Mouse (Mus musculus) midbrain, embryonic 11.5 days (tissue): ENCODE results near the gene Zfyve28. TPM values are rescaled to one million over a fixed set of nuclear protein-coding genes. Genes with fewer than 3 reads are reported as not detected.
A peak's percentile ranks its signal among the peaks of the same experiment; 100 is the strongest.

ENCODE experiments used
- ATAC-seq: fragments of 200-750 bp; cut with Nextera tagmentation; 2 replicates; pipeline ENCODE4 v1.8.0; 2017; ENCODE audit warnings: moderate TSS enrichment, moderate library complexity; ENCODE audit not compliant: low FRiP score
- DNase-seq: peaks from one replicate; pipeline ENCODE4 v3.0.0; 2015; ENCODE audit warnings: low spot score; ENCODE audit errors: missing footprints
- H3K27ac ChIP-seq: fragments of 300-500 bp; sonication (generic); 2 replicates; pipeline ENCODE4 v1.5.1; 2014; ENCODE audit warnings: low read depth, low read length
- H3K27me3 ChIP-seq: fragments of 300-500 bp; sonication (generic); 2 replicates; pipeline ENCODE4 v1.6.1; 2014; ENCODE audit warnings: mild to moderate bottlenecking, low read length, moderate library complexity, mixed read lengths; ENCODE audit not compliant: control insufficient read depth, insufficient read depth
- H3K36me3 ChIP-seq: fragments of 300-500 bp; sonication (generic); 2 replicates; pipeline ENCODE4 v1.6.1; 2014; ENCODE audit warnings: mild to moderate bottlenecking, low read length, moderate library complexity, mixed read lengths; ENCODE audit not compliant: control insufficient read depth, insufficient read depth
- H3K4me1 ChIP-seq: fragments of 300-500 bp; sonication (generic); 2 replicates; pipeline ENCODE4 v1.6.1; 2014; ENCODE audit warnings: low read length; ENCODE audit not compliant: control insufficient read depth, insufficient read depth
- H3K4me2 ChIP-seq: fragments of 300-500 bp; sonication (generic); 2 replicates; pipeline ENCODE4 v1.6.1; 2014; ENCODE audit warnings: mild to moderate bottlenecking, moderate library complexity
- H3K4me3 ChIP-seq: fragments of 300-500 bp; sonication (generic); 2 replicates; pipeline ENCODE4 v1.5.1; 2014; ENCODE audit warnings: low read depth, low read length
- H3K9ac ChIP-seq: fragments of 300-500 bp; sonication (generic); 2 replicates; pipeline ENCODE4 v1.6.1; 2014; ENCODE audit warnings: low read length
- H3K9me3 ChIP-seq: fragments of 300-500 bp; sonication (generic); 2 replicates; pipeline ENCODE4 v1.6.1; 2016; ENCODE audit warnings: low read length; ENCODE audit not compliant: control insufficient read depth
- WGBS: fragments of 180-500 bp; shearing (Covaris S2); extraction: QIAGEN DNeasy Blood & Tissue Kit; methylation state at CpG from one replicate; pipeline ENCODE4 v1.1.7; 2014; 5-methylcytosine and 5-hydroxymethylcytosine counted together
- polyA plus RNA-seq: library from polyadenylated mRNA; unstranded; fragments of >200 nt; fragmentation: Nextera tagmentation; extraction: Ambion mirVana; gene quantifications from 2 replicates; pipeline ENCODE4 v1.2.1, GENCODE M21; 2014

Zfyve28 gene
- 0.75 and 1.0 TPM in 2 replicates for polyA plus RNA-seq

GRCm38 (mm10) chr5:34288154-34288716 lies at the start of gene Zfyve28, which contains the start of gene Cfap99:
Gene Zfyve28 (minus strand): TSS chr5:34288449.
Gene Cfap99 (plus strand): TSS chr5:34288600.
- H3K36me3 ChIP-seq = no peaks in the 10 kb centered on the region
- peak within 1 kb of the TSS; percentile 66 for H3K4me3 ChIP-seq
- ATAC-seq (peak; percentile 98), DNase-seq (peak; percentile 98)
- peaks cover 12% of the 10 kb centered on the region; the same call in 1 of the 2 replicates for H3K4me1 ChIP-seq
- no peaks in the 10 kb centered on the region for H3K9me3 ChIP-seq
- WGBS = under 1% methylated on average over 75 of the region's 83 CpGs
- H3K27me3 ChIP-seq = peaks cover 27% of the 10 kb centered on the region
- no peak within 1 kb of the TSS for H3K27ac ChIP-seq
- peak within 1 kb of the TSS; percentile 54 for H3K9ac ChIP-seq
- peak within 1 kb of the TSS; percentile 93 for H3K4me2 ChIP-seq

DNA sequence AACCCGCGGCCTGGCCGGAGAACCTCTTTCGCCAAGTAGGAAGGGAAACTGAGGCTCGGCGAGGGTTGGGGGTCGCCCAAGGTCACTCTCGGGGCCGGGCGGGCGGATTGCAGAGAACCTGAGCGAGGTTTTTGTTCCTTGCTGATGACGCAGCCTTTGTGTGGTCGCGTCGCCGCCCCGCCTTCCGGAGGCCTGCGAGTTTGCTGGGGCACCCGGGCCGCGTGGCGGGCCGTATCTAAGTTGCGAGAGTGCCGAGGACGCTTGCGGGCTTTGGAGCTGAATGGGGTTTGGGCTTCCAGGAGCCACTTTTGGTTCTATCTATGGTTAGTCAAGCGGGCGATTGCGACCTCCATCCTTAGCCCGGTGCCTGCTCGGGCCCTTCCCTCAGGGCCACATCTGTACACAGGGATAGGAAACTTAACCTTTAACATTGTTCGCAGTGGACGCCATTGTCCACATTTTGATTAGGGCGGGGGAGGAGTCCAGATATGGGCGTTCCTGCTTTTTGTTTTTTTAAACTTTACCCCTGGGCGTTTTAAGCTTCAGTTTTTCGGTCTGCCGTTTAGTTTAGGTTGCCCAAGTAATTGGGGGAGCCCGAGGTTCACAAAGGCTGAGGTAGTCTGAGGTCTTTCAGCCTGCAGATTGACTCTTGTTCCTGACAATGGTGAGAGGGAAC lies 48.7 kb upstream of the Zfyve28 start:
- peak overlapping the region; percentile 87 for H3K27ac ChIP-seq
- H3K4me3 ChIP-seq = peak overlapping the region; percentile 86
- H3K36me3 ChIP-seq = no peaks in the 10 kb centered on the region
- WGBS = under 1% methylated on average over 42 of the region's 42 CpGs
- H3K9ac ChIP-seq = peak overlapping the region; percentile 94
- DNase-seq (peak; percentile 96), ATAC-seq (peak; percentile 56)
- peaks cover 14% of the 10 kb centered on the region for H3K4me1 ChIP-seq
- H3K9me3 ChIP-seq = no peaks in the 10 kb centered on the region
- H3K27me3 ChIP-seq = no peaks in the 10 kb centered on the region
- peak overlapping the region; percentile 95 for H3K4me2 ChIP-seq

DNA sequence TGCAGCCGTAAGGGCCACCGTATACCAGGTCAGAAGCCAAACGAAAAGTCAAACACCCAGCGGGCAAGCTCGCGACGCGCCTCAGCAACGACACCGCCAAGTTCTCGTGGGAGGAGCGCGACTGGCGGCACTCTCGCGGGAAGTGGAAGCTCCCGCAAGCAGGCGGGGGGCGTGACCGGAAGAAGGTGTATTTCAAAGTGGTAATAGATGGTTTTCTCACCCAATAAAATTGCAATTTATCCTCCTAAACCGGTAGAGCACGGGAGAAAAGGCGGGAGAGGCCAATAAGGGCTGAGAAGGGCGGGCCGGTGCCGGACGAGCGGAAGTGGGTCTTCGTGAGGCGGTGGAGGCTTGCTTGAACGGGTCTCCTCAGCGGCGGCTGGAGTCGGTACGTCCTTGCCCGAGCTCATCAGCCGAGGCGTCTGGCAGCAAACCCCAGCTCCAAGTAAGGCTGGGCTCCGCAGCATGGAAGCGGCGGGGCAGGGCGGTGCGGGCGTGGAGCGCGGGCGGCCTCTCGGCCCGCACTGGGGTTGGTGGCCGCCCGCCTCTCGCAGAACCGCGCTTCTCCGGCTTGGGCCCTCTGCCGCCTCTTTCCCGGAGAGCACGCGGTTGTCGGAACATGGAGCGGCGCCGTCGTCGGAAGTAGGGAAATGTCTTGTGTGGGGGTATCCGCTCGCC lies 48.0 kb upstream of the Zfyve28 start, which contains the start of gene Rnf4:
TSS of gene Rnf4 (plus strand) at position 193 of the 678 bp plus-strand sequence.
- peak within 1 kb of the TSS; percentile 87 for H3K27ac ChIP-seq
- H3K4me1 ChIP-seq = peaks cover 14% of the 10 kb centered on the region
- peak; percentile 96 for ATAC-seq
- peak; percentile 98 for DNase-seq
- no peaks in the 10 kb centered on the region for H3K27me3 ChIP-seq
- peak within 1 kb of the TSS; percentile 97 for H3K9ac ChIP-seq
- under 1% methylated on average over 66 of the region's 67 CpGs for WGBS
- H3K4me2 ChIP-seq = peak within 1 kb of the TSS; percentile 95
- H3K9me3 ChIP-seq = no peaks in the 10 kb centered on the region
- H3K36me3 ChIP-seq = no peaks in the 10 kb centered on the region
- H3K4me3 ChIP-seq = peak within 1 kb of the TSS; percentile 86

GRCm38 (mm10) chr5:34335539-34336096 lies 47.4 kb upstream of the Zfyve28 start:
- DNase-seq (no peak), ATAC-seq (no peak; the same call in 1 of the 2 replicates)
- peak overlapping the region; percentile 88 for H3K4me2 ChIP-seq
- H3K9ac ChIP-seq = peak overlapping the region; percentile 97
- H3K36me3 ChIP-seq = no peaks in the 10 kb centered on the region
- peak overlapping the region; percentile 72 for H3K27ac ChIP-seq
- no peaks in the 10 kb centered on the region for H3K9me3 ChIP-seq
- H3K4me1 ChIP-seq = peaks cover 14% of the 10 kb centered on the region
- no peaks in the 10 kb centered on the region for H3K27me3 ChIP-seq
- H3K4me3 ChIP-seq = peak overlapping the region; percentile 86
- WGBS = 3% methylated on average over 21 of the region's 21 CpGs

GRCm38 (mm10) chr5:34334081-34334480 lies 45.8 kb upstream of the Zfyve28 start:
- H3K9ac ChIP-seq = no peak overlapping the region
- no peak for DNase-seq
- H3K27ac ChIP-seq = no peak overlapping the region
- no peak overlapping the region for H3K4me2 ChIP-seq
- H3K9me3 ChIP-seq = no peaks in the 10 kb centered on the region
- no peak overlapping the region for H3K4me3 ChIP-seq
- no peak for ATAC-seq
- WGBS = 87% methylated on average over 1 of the region's 1 CpGs
- H3K27me3 ChIP-seq = no peaks in the 10 kb centered on the region
- no peaks in the 10 kb centered on the region for H3K36me3 ChIP-seq
- peaks cover 14% of the 10 kb centered on the region for H3K4me1 ChIP-seq

DNA sequence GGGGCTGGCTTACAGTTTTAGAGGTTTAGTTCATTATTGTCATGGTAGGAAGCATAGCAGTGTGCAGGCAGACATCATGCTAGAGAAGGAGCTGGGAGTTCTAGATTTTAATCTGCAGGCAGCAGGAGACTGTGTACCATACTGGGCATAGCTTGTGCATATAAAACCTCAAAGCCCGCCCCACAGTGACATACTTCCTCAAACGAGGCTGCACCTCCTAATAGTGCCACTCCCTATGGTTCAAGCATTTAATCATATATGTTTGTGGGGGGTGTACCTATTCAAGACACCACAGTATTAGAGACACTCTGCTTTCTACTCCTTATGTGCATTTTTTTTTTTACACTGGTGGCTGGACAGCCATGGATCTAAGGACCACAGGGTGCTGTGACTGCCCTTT lies 41.9 kb upstream of the Zfyve28 start:
- no peak overlapping the region for H3K4me3 ChIP-seq
- no peaks in the 10 kb centered on the region for H3K9me3 ChIP-seq
- H3K4me2 ChIP-seq = no peak overlapping the region
- DNase-seq = no peak
- no peaks in the 10 kb centered on the region for H3K27me3 ChIP-seq
- peaks cover 8% of the 10 kb centered on the region for H3K4me1 ChIP-seq
- no peak overlapping the region for H3K9ac ChIP-seq
- 87% methylated on average over 2 of the region's 2 CpGs for WGBS
- H3K27ac ChIP-seq = no peak overlapping the region
- no peak for ATAC-seq
- H3K36me3 ChIP-seq = no peaks in the 10 kb centered on the region

DNA sequence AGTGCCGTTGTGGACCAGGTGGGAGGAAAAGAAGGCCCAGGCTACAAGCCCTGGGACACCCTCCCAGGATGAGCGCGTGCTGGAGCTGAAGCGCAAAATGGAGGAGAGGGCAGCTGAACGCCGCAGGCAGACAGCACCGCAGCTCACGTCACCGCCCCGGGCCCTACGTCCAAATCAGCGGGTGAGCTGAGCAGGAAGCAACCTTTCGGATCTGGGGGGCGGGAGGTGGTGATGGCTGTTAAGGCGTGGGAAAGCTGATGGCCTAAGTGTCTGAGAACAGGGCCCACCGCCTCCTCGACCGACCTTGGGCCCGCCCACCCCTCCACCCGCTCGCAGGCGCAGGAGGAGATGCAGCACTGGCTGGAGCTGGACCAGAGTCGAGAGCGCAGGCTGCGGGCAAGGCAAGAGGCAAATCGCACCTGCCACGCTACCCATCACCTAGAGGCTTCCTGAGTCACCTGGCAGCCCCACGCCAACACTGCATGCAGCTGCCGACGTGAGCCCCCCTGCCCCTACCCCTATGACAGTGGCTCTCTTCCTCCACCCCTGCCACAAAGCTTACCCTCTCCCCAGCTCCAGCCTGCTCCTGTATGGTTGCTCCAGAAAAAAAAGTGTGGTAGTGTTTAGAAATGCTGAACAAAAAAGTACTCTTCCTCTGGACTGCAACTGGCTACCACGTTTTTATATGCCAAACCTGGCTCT lies 38.8 kb upstream of the Zfyve28 start:
- Histone ChIP-seq H3K9ac (peak overlapping the region; percentile 67), H3K36me3 (no peaks in the 10 kb centered on the region), H3K27me3 (no peaks in the 10 kb centered on the region), H3K4me2 (peak overlapping the region; percentile 46), H3K9me3 (no peaks in the 10 kb centered on the region), H3K27ac (no peak overlapping the region), H3K4me3 (peak overlapping the region; percentile 23), H3K4me1 (peaks cover 7% of the 10 kb centered on the region)
- ATAC-seq (peak; percentile 63), DNase-seq (peak; percentile 91)
- 15% methylated on average over 31 of the region's 31 CpGs for WGBS

DNA sequence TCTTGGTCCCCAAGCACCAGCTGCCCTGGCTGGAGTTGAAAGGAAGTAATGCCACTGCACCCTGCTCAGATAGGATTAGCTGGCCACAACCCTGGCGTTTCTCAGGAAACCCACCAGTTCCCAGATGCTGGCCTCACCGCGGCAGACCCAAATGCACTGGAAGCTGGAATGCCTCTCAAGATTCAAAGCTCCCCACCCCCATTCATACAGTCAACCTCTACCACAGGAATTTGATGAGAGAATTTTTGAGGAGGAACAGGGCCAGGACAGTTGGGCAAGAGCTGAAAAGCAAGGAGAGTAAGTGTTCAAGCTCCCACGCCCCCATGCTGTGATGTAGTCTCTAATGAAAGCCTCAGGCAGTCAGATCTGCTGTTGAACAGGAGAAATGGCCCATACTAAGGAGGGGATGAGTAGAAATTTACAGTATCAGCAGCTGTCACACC lies 38.0 kb upstream of the Zfyve28 start:
- H3K27ac ChIP-seq = no peak overlapping the region
- H3K9ac ChIP-seq = peak overlapping the region; percentile 67
- no peak for ATAC-seq
- no peaks in the 10 kb centered on the region for H3K9me3 ChIP-seq
- H3K4me2 ChIP-seq = no peak overlapping the region; the same call in 1 of the 2 replicates
- WGBS = 18% methylated on average over 4 of the region's 4 CpGs
- H3K4me3 ChIP-seq = no peak overlapping the region
- H3K36me3 ChIP-seq = no peaks in the 10 kb centered on the region
- peak; percentile 89 for DNase-seq
- no peaks in the 10 kb centered on the region for H3K27me3 ChIP-seq
- peaks cover 7% of the 10 kb centered on the region for H3K4me1 ChIP-seq
